Mouse (Mus musculus) thymus, adult 2 months (tissue): ENCODE results near the gene Slc2a4. TPM values are rescaled to one million over a fixed set of nuclear protein-coding genes. Genes with fewer than 3 reads are reported as not detected.
"Not testable (repeated sequence)": the region's sequence is repeated elsewhere in the genome, so short reads cannot be mapped to it uniquely, and the experiment has no call there.

ENCODE experiments used
- DNase-seq: peaks from one replicate; pipeline ENCODE4 v3.0.0; 2021
- H3K27ac ChIP-seq: fragments of 200-500 bp; 2 replicates; pipeline ENCODE4 v1.5.1; 2012; ENCODE audit warnings: low read length, control low read depth; ENCODE audit not compliant: control insufficient read depth, insufficient read depth
- H3K27me3 ChIP-seq: fragments of 200-500 bp; 2 replicates; pipeline ENCODE4 v1.6.1; 2012; ENCODE audit warnings: mild to moderate bottlenecking, low read length, moderate library complexity, mixed read lengths; ENCODE audit not compliant: control insufficient read depth, insufficient read depth
- H3K36me3 ChIP-seq: fragments of 200-500 bp; 2 replicates; pipeline ENCODE4 v1.6.1; 2012; ENCODE audit warnings: mild to moderate bottlenecking, low read length, moderate library complexity; ENCODE audit not compliant: control insufficient read depth, insufficient read depth
- H3K4me1 ChIP-seq: fragments of 200-500 bp; replicated peaks from 2 replicates; pipeline ENCODE4 v1.6.1; 2012; ENCODE audit warnings: low read length; ENCODE audit not compliant: control insufficient read depth, insufficient read depth
- H3K4me3 ChIP-seq: fragments of 200-500 bp; 2 replicates; pipeline ENCODE4 v1.5.1; 2012; ENCODE audit warnings: mild to moderate bottlenecking, low read length, control low read depth, moderate library complexity; ENCODE audit not compliant: control insufficient read depth, insufficient read depth
- CTCF ChIP-seq: fragments of 200-500 bp; IDR thresholded peaks from 2 replicates; pipeline ENCODE4 v1.5.1; 2012; ENCODE audit warnings: mild to moderate bottlenecking, control low read depth, low read length, moderate library complexity, borderline replicate concordance; ENCODE audit not compliant: control insufficient read depth, poor library complexity, insufficient read depth; ENCODE audit errors: extremely low read depth
- POLR2A ChIP-seq: fragments of 200-500 bp; IDR thresholded peaks from 2 replicates; pipeline ENCODE4 v1.6.1; 2012; ENCODE audit warnings: mild to moderate bottlenecking, low read length, control low read depth, moderate library complexity; ENCODE audit not compliant: control insufficient read depth, poor library complexity, insufficient read depth; ENCODE audit errors: extremely low read depth
- WGBS: fragments of 180-500 bp; shearing (Covaris S2); methylation state at CpG from one replicate; pipeline ENCODE4 v1.1.7; 2018; 5-methylcytosine and 5-hydroxymethylcytosine counted together
- polyA plus RNA-seq: library from polyadenylated mRNA; depleted of rRNA; stranded (reverse); fragments of >200 nt; gene quantifications from 2 replicates; pipeline ENCODE4 v1.2.3, GENCODE M21; 2012

The Slc2a4 gene
- polyA plus RNA-seq, 1 experiment = 58.9 TPM

- 22% methylated on average over 8 of the region's 8 CpGs for WGBS
- Histone ChIP-seq H3K27ac (peak overlapping the region; percentile 91; the same call in 1 of the 2 replicates), H3K27me3 (no peaks in the 10 kb centered on the region), H3K4me1 (peaks cover 36% of the 10 kb centered on the region), H3K36me3 (no peaks in the 10 kb centered on the region), H3K4me3 (no peak overlapping the region)
- TF ChIP-seq CTCF = no peak
- TF ChIP-seq POLR2A = no peak
- DNase-seq = no peak
These were observed 16.2 kb downstream of the Slc2a4 start for GRCm38 (mm10) chr11:69931769-69932168.

GRCm38 (mm10) chr11:69930967-69931537 lies 16.9 kb downstream of the Slc2a4 start:
- TF ChIP-seq POLR2A = no peak
- TF ChIP-seq CTCF = no peak
- 13% methylated on average over 3 of the region's 3 CpGs for WGBS
- Histone ChIP-seq H3K4me3 (peak overlapping the region; percentile 21), H3K36me3 (no peaks in the 10 kb centered on the region), H3K27ac (peak overlapping the region; percentile 91), H3K4me1 (peaks cover 29% of the 10 kb centered on the region), H3K27me3 (no peaks in the 10 kb centered on the region)
- DNase-seq = peak; percentile 31

- not testable (repeated sequence) for H3K27me3 ChIP-seq, H3K4me3 ChIP-seq, H3K36me3 ChIP-seq, H3K27ac ChIP-seq, DNase-seq
- 96% methylated on average over 8 of the region's 8 CpGs for WGBS
- H3K4me1 ChIP-seq = peaks cover 22% of the 10 kb centered on the region
These were observed 17.8 kb downstream of the Slc2a4 start for GRCm38 (mm10) chr11:69930176-69930575.

- no peaks in the 10 kb centered on the region for H3K36me3 ChIP-seq
- 68% methylated on average over 4 of the region's 4 CpGs for WGBS
- no peaks in the 10 kb centered on the region for H3K27me3 ChIP-seq
- H3K4me1 ChIP-seq = peaks cover 20% of the 10 kb centered on the region
- H3K4me3 ChIP-seq = no peak overlapping the region
- no peak overlapping the region for H3K27ac ChIP-seq
- TF ChIP-seq CTCF (no peak), POLR2A (no peak)
- no peak for DNase-seq
These were observed 18.3 kb downstream of the Slc2a4 start for GRCm38 (mm10) chr11:69929712-69930111.

GRCm38 (mm10) chr11:69927501-69927900 lies 20.5 kb downstream of the Slc2a4 start:
- DNase-seq = no peak
- Histone ChIP-seq H3K27ac (no peak overlapping the region), H3K4me1 (peaks cover 12% of the 10 kb centered on the region), H3K36me3 (no peaks in the 10 kb centered on the region), H3K4me3 (no peak overlapping the region), H3K27me3 (no peaks in the 10 kb centered on the region)
- TF ChIP-seq POLR2A = no peak
- TF ChIP-seq CTCF = no peak
- WGBS = 98% methylated on average over 2 of the region's 2 CpGs

GRCm38 (mm10) chr11:69922796-69923195 lies 25.2 kb downstream of the Slc2a4 start:
- H3K4me1 ChIP-seq = peaks cover 6% of the 10 kb centered on the region
- TF ChIP-seq POLR2A (no peak), CTCF (no peak)
- peaks cover 12% of the 10 kb centered on the region for H3K36me3 ChIP-seq
- 73% methylated on average over 3 of the region's 3 CpGs for WGBS
- no peak for DNase-seq
- no peak overlapping the region for H3K27ac ChIP-seq
- no peaks in the 10 kb centered on the region for H3K27me3 ChIP-seq
- H3K4me3 ChIP-seq = no peak overlapping the region
